Mouse (Mus musculus): Measurements from ENCODE around the gene Rbfox3. TPM values are rescaled to one million over a fixed set of nuclear protein-coding genes. Genes with fewer than 3 reads are reported as not detected.
A peak's percentile ranks its signal among the peaks of the same experiment; 100 is the strongest.

Rbfox3 gene
- polyA plus RNA-seq, 2 experiments: 0.08 to 0.17 TPM

DNA sequence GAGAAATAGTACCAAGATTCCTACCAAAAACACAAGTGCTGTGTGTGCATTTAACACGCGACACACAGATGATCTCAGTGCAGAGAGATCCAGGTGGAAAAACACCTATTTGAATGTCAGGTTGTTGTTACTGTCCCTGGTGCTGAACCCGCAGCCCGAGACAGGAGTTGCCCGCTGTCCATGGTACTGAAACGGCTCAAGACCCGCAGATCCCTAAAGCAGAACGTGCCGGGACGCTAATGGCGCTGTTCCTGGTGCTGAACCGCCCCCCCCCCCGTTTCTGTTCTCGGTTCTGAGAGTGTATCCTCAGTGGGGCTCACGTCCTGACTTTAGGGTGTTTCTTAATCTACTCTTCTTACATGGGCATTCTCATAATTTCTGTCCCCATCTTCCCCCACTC, 326.6 kb downstream of the Rbfox3 start:
- no peak overlapping the region for H3K9ac ChIP-seq (replicated peaks)
- H3K9me3 ChIP-seq (ENCODE audit: control insufficient read depth, low read length): no peaks in the 10 kb centered on the region
- H3K4me2 ChIP-seq (ENCODE audit: low read depth): no peak overlapping the region
- H3K27ac ChIP-seq: no peak overlapping the region
- H3K4me3 ChIP-seq (ENCODE audit: insufficient read depth in 1 of 2, low read depth in 2 of 2, low read length in 2 of 2): no peak overlapping the region
- TF ChIP-seq EP300 (IDR thresholded peaks at IDR 0.05; ENCODE audit: low read depth) (no peak), CTCF (IDR thresholded peaks at IDR 0.05; ENCODE audit: low read depth) (no peak)
- ATAC-seq (ENCODE audit: insufficient read depth): no peak
- peak; percentile 55 to 60 (median 59) for DNase-seq (ENCODE audit: low read depth in 3 of 3, low spot score in 3 of 3)
- no peaks in the 10 kb centered on the region for H3K27me3 ChIP-seq (ENCODE audit: control insufficient read depth, insufficient read depth, low read length)
- no peaks in the 10 kb centered on the region for H3K36me3 ChIP-seq (replicated peaks; ENCODE audit: control insufficient read depth, insufficient read depth, low read depth)
- WGBS (ENCODE audit: insufficient replicate concordance): 5% methylated on average over 15 of the region's 15 CpGs
- H3K4me1 ChIP-seq (replicated peaks; ENCODE audit: control insufficient read depth in 2 of 2, insufficient read depth in 2 of 2, low read length in 1 of 2): no peaks in the 10 kb centered on the region

DNA sequence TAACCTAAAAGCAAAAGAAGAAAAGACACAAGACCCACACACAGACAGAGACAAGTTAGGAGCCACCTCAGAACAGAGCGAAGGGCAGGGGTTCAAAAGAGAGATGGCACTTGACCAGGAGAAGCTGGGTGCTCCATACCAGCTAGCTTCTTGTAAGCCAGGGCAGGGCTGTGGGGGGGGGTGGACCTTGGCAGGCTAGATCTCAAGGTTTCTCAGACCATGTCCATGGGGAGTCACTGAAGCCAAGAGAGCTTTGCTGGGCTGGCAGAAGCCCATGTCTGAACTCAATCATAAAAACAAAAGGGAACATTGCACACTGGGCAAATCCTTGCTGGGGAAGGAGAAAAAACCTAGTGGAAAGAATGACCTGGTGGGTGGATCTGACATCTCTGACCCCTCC, 327.4 kb downstream of the Rbfox3 start:
- Histone ChIP-seq H3K9ac (replicated peaks) (no peak overlapping the region), H3K4me3 (ENCODE audit: insufficient read depth in 1 of 2, low read depth in 2 of 2, low read length in 2 of 2) (no peak overlapping the region), H3K27ac (no peak overlapping the region), H3K4me2 (ENCODE audit: low read depth) (no peak overlapping the region), H3K9me3 (ENCODE audit: control insufficient read depth, low read length) (no peaks in the 10 kb centered on the region), H3K4me1 (replicated peaks; ENCODE audit: control insufficient read depth in 2 of 2, insufficient read depth in 2 of 2, low read length in 1 of 2) (no peaks in the 10 kb centered on the region), H3K27me3 (ENCODE audit: control insufficient read depth, insufficient read depth, low read length) (no peaks in the 10 kb centered on the region), H3K36me3 (replicated peaks; ENCODE audit: control insufficient read depth, insufficient read depth, low read depth) (no peaks in the 10 kb centered on the region)
- 78% methylated on average over 1 of the region's 1 CpGs for WGBS (ENCODE audit: insufficient replicate concordance)
- TF ChIP-seq EP300 (IDR thresholded peaks at IDR 0.05; ENCODE audit: low read depth) (no peak), CTCF (IDR thresholded peaks at IDR 0.05; ENCODE audit: low read depth) (no peak)
- ATAC-seq (ENCODE audit: insufficient read depth) (no peak), DNase-seq (ENCODE audit: low read depth in 3 of 3, low spot score in 3 of 3) (no peak)

DNA sequence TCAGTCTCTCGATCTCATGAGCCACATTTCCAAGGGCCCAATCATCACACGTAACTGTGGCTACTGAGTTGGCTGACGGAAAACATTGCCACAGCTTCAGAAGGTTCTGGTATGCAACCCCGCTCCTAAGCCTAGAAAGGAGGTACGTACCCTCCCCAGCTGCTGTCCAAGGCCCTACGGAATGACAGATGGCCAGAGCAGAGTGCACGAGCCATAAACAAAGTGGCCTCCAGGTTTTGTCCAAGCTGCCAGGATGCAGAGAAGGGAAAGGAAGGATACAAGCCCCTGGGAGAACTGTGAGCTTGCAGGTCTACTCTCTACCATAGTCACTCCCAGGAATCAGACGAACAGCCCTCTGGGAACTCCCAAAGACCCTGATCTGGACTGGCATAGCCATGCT, 327.8 kb downstream of the Rbfox3 start:
- no peak overlapping the region for H3K4me2 ChIP-seq (ENCODE audit: low read depth)
- no peak for TF ChIP-seq CTCF (IDR thresholded peaks at IDR 0.05; ENCODE audit: low read depth)
- TF ChIP-seq EP300 (IDR thresholded peaks at IDR 0.05; ENCODE audit: low read depth): no peak
- ATAC-seq (ENCODE audit: insufficient read depth) (no peak), DNase-seq (ENCODE audit: low read depth in 3 of 3, low spot score in 3 of 3) (no peak)
- no peak overlapping the region for H3K27ac ChIP-seq
- H3K9me3 ChIP-seq (ENCODE audit: control insufficient read depth, low read length): no peaks in the 10 kb centered on the region
- H3K36me3 ChIP-seq (replicated peaks; ENCODE audit: control insufficient read depth, insufficient read depth, low read depth): no peaks in the 10 kb centered on the region
- no peaks in the 10 kb centered on the region for H3K4me1 ChIP-seq (replicated peaks; ENCODE audit: control insufficient read depth in 2 of 2, insufficient read depth in 2 of 2, low read length in 1 of 2)
- WGBS (ENCODE audit: insufficient replicate concordance): 70% methylated on average over 8 of the region's 8 CpGs
- no peaks in the 10 kb centered on the region for H3K27me3 ChIP-seq (ENCODE audit: control insufficient read depth, insufficient read depth, low read length)
- H3K9ac ChIP-seq (replicated peaks): no peak overlapping the region
- H3K4me3 ChIP-seq (ENCODE audit: insufficient read depth in 1 of 2, low read depth in 2 of 2, low read length in 2 of 2): no peak overlapping the region

DNA sequence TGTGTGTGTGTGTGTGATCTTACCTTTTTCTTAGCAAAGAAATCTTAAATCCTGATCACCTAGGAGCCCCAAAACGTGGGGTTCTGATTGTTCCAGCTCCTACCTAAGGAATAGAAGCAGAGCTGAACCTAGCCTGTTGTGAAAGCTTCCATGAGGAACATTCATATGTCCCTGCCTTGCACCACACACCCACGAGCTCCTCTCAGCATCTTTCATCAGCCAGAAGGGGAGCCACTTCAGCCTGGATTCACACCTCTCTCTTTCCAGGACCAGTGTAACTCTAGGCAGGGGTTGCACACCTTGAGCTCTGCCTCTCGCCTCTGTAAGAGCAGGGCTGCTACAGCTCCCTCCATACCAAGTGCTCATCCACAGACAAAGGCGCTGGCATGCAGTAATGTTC, 330.4 kb downstream of the Rbfox3 start:
- H3K4me1 ChIP-seq (replicated peaks; ENCODE audit: control insufficient read depth in 2 of 2, insufficient read depth in 2 of 2, low read length in 1 of 2): no peaks in the 10 kb centered on the region
- no peaks in the 10 kb centered on the region for H3K27me3 ChIP-seq (ENCODE audit: control insufficient read depth, insufficient read depth, low read length)
- H3K36me3 ChIP-seq (replicated peaks; ENCODE audit: control insufficient read depth, insufficient read depth, low read depth): no peaks in the 10 kb centered on the region
- no peak overlapping the region for H3K4me3 ChIP-seq (ENCODE audit: insufficient read depth in 1 of 2, low read depth in 2 of 2, low read length in 2 of 2)
- no peak overlapping the region for H3K27ac ChIP-seq
- 23% methylated on average over 4 of the region's 4 CpGs for WGBS (ENCODE audit: insufficient replicate concordance)
- no peak overlapping the region for H3K9ac ChIP-seq (replicated peaks)
- DNase-seq (ENCODE audit: low read depth in 3 of 3, low spot score in 3 of 3): no peak
- no peaks in the 10 kb centered on the region for H3K9me3 ChIP-seq (ENCODE audit: control insufficient read depth, low read length)
- H3K4me2 ChIP-seq (ENCODE audit: low read depth): no peak overlapping the region
- no peak for TF ChIP-seq EP300 (IDR thresholded peaks at IDR 0.05; ENCODE audit: low read depth)
- no peak for ATAC-seq (ENCODE audit: insufficient read depth)

DNA sequence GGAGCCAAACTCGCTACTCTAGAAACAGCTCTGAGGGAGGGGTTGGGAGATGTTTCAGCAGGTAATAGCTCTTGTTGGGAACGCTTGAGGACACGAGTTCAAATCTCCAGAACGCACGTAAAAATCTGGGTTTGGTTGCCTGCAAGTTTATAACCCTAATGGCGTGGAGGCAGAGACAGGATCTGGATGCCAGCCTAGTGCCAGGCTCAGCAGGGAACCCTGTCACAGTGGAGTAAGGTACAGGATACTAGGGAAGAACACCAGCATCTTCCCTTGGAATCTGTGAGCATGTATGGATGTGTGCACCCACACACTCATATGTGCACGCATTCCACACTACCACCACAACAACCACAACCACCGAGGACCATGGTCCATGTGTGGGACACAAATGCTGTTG, 331.8 kb downstream of the Rbfox3 start:
- ATAC-seq (ENCODE audit: insufficient read depth) (no peak), DNase-seq (ENCODE audit: low read depth in 3 of 3, low spot score in 3 of 3) (no peak)
- WGBS (ENCODE audit: insufficient replicate concordance): 53% methylated on average over 8 of the region's 8 CpGs
- Histone ChIP-seq H3K4me3 (ENCODE audit: insufficient read depth in 1 of 2, low read depth in 2 of 2, low read length in 2 of 2) (no peak overlapping the region), H3K36me3 (replicated peaks; ENCODE audit: control insufficient read depth, insufficient read depth, low read depth) (no peaks in the 10 kb centered on the region), H3K4me1 (replicated peaks; ENCODE audit: control insufficient read depth in 2 of 2, insufficient read depth in 2 of 2, low read length in 1 of 2) (no peaks in the 10 kb centered on the region), H3K4me2 (ENCODE audit: low read depth) (no peak overlapping the region), H3K9me3 (ENCODE audit: control insufficient read depth, low read length) (no peaks in the 10 kb centered on the region), H3K9ac (replicated peaks) (no peak overlapping the region), H3K27ac (no peak overlapping the region), H3K27me3 (ENCODE audit: control insufficient read depth, insufficient read depth, low read length) (no peaks in the 10 kb centered on the region)
- TF ChIP-seq EP300 (IDR thresholded peaks at IDR 0.05; ENCODE audit: low read depth) (no peak), CTCF (IDR thresholded peaks at IDR 0.05; ENCODE audit: low read depth) (no peak)

Data from liver, embryonic 14.5 days (tissue).